In the genomic region with DNA sequence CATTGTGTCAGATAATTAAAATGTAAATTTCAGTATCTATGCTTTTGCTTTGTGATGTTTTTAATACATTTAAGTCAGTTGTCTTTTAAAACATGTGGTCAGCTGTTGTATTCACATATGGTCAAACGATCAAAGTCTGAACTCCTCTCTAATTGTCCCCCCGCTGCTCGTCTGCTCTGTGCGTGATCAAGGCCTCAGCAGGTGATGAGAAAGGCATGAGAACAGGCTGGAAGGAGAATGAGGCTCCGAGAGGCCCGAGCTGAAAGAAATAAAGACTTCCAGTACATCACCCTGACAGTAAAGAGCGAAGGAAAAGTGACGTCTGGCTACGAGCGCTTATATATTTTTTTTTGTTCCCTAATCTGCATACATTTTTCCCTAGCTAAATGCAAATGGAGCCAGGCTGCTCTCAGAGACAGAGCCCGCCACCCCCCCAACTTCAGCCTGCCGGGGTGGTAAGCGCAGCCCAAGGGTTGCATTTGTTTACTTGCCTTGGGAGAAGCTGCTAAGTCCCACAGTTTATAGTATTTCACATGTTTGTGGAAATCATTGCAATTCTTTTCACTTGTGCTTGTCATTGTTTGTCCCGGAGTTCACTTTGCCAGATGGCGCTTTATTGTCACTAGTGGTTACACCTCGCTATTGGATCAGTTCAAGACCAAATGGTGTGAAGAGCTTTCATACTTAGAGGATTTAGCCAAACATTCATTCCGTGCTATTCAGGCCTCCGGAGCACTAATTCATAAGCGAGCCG, we compare ENCODE assay signal across 9 mouse cellular contexts.
DNase-seq lines count a peak whose midpoint lies in the region; ATAC-seq lines count a peak whose summit lies in the region.
"Had no signal": no experiment of that assay in that cellular context is flagged by ENCODE, and none has a peak within 500 bp of the region (broad histone marks: within the 10 kb centered on the region; RNA-seq: fewer than 3 reads in every experiment).

No protein-coding gene starts in this region.

- H3K9me3 ChIP-seq in kidney, embryonic 15.5 days (replicated peaks) = no peaks in the 10 kb centered on the region
- no peaks in the 10 kb centered on the region for H3K9me3 ChIP-seq in embryonic facial prominence, embryonic 12.5 days
- H3K9me3 ChIP-seq in limb, embryonic 10.5 days (replicated peaks) = no peaks in the 10 kb centered on the region

- no peak for DNase-seq in kidney, adult 11 months
- no peak for DNase-seq in limb, embryonic 10.5 days (ENCODE audit: low spot score)
- peak; percentile 40 for DNase-seq in retina, embryonic 14.5 days (ENCODE audit: low spot score)
- no peak for DNase-seq in testis, postnatal 10 days (ENCODE audit: low spot score)
- no peak for DNase-seq in adrenal gland, adult (ENCODE audit: inconsistent age in 2 of 2, low spot score in 1 of 2)
- DNase-seq: cerebellum, adult 9-10 months had no signal

- H3K9ac ChIP-seq in kidney, embryonic 15.5 days = no peak overlapping the region
- no peak overlapping the region for H3K9ac ChIP-seq in embryonic facial prominence, embryonic 12.5 days

- H3K36me3 ChIP-seq in kidney, embryonic 15.5 days = no peaks in the 10 kb centered on the region
- H3K36me3 ChIP-seq in embryonic facial prominence, embryonic 12.5 days = no peaks in the 10 kb centered on the region
- no peaks in the 10 kb centered on the region for H3K36me3 ChIP-seq in limb, embryonic 10.5 days

- H3K4me2 ChIP-seq in kidney, embryonic 15.5 days = peak overlapping the region; percentile 46
- H3K4me2 ChIP-seq in embryonic facial prominence, embryonic 12.5 days (replicated peaks) = peak overlapping the region; percentile 30

- no peak for ATAC-seq in kidney, embryonic 15.5 days (replicated peaks; ENCODE audit: low FRiP score)
- ATAC-seq in embryonic facial prominence, embryonic 12.5 days (ENCODE audit: insufficient number of reproducible peaks, insufficient read depth, low FRiP score, low TSS enrichment) = no peak
- ATAC-seq in monocyte, adult 5-6 weeks (replicated peaks; ENCODE audit: insufficient number of reproducible peaks, low FRiP score, low TSS enrichment, poor library complexity, severe bottlenecking) = no peak

- H3K4me1 ChIP-seq in kidney, embryonic 15.5 days = no peaks in the 10 kb centered on the region
- no peaks in the 10 kb centered on the region for H3K4me1 ChIP-seq in embryonic facial prominence, embryonic 12.5 days
- peaks cover 4% of the 10 kb centered on the region; the same call in 1 of the 2 replicates for H3K4me1 ChIP-seq in limb, embryonic 10.5 days

- H3K27ac ChIP-seq in kidney, embryonic 15.5 days = no peak overlapping the region
- H3K27ac ChIP-seq in embryonic facial prominence, embryonic 12.5 days = no peak overlapping the region
- no peak overlapping the region for H3K27ac ChIP-seq in limb, embryonic 10.5 days

- WGBS in kidney, embryonic 15.5 days = 25% methylated on average over 20 of the region's 20 CpGs
- WGBS in embryonic facial prominence, embryonic 12.5 days = 24% methylated on average over 20 of the region's 20 CpGs
- WGBS in limb, embryonic 10.5 days = 16% methylated on average over 20 of the region's 20 CpGs

- peaks cover 8% of the 10 kb centered on the region; the same call in 1 of the 2 replicates for H3K27me3 ChIP-seq in kidney, embryonic 15.5 days
- no peaks in the 10 kb centered on the region for H3K27me3 ChIP-seq in embryonic facial prominence, embryonic 12.5 days
- no peaks in the 10 kb centered on the region for H3K27me3 ChIP-seq in limb, embryonic 10.5 days (ENCODE audit: low read depth, poor library complexity, severe bottlenecking)

- peak overlapping the region; percentile 19 for H3K4me3 ChIP-seq in kidney, embryonic 15.5 days (replicated peaks)
- no peak overlapping the region for H3K4me3 ChIP-seq in embryonic facial prominence, embryonic 12.5 days
- H3K4me3 ChIP-seq in limb, embryonic 10.5 days = peak overlapping the region; percentile 17; the same call in 1 of the 2 replicates
